Mouse (Mus musculus): ENCODE data around the gene 4933427D14Rik.
"Not testable (repeated sequence)": the region's sequence is repeated elsewhere in the genome, so short reads cannot be mapped to it uniquely, and the experiment has no call there.

Gene 4933427D14Rik

GRCm38 (mm10) chr11:72205256-72205655 is 2.0 kb downstream of the 4933427D14Rik start:
- DNase-seq (ENCODE audit: extremely low read depth, insufficient read length, low spot score), result no peak

- no peak for DNase-seq (ENCODE audit: extremely low read depth, insufficient read length, low spot score)
These were observed 3.8 kb downstream of the 4933427D14Rik start for GRCm38 (mm10) chr11:72203440-72203839.

GRCm38 (mm10) chr11:72196506-72196905 is 10.8 kb downstream of the 4933427D14Rik start:
- DNase-seq (ENCODE audit: extremely low read depth, insufficient read length, low spot score), result no peak

- no peak for DNase-seq (ENCODE audit: extremely low read depth, insufficient read length, low spot score)
These were observed 13.0 kb downstream of the 4933427D14Rik start for GRCm38 (mm10) chr11:72194259-72194658.

GRCm38 (mm10) chr11:72190857-72191256 is 16.4 kb downstream of the 4933427D14Rik start:
- DNase-seq (ENCODE audit: extremely low read depth, insufficient read length, low spot score), result no peak

- no peak for DNase-seq (ENCODE audit: extremely low read depth, insufficient read length, low spot score)
These were observed 23.0 kb downstream of the 4933427D14Rik start for GRCm38 (mm10) chr11:72184252-72184651.

GRCm38 (mm10) chr11:72181136-72181535 is 26.1 kb downstream of the 4933427D14Rik start:
- no peak for DNase-seq (ENCODE audit: extremely low read depth, insufficient read length, low spot score)

GRCm38 (mm10) chr11:72180556-72180955 is 26.7 kb downstream of the 4933427D14Rik start:
- no peak for DNase-seq (ENCODE audit: extremely low read depth, insufficient read length, low spot score)

GRCm38 (mm10) chr11:72176553-72176952 is 30.7 kb downstream of the 4933427D14Rik start:
- DNase-seq (ENCODE audit: extremely low read depth, insufficient read length, low spot score), result no peak

GRCm38 (mm10) chr11:72175966-72176365 is 31.3 kb downstream of the 4933427D14Rik start:
- no peak for DNase-seq (ENCODE audit: extremely low read depth, insufficient read length, low spot score)

- DNase-seq (ENCODE audit: extremely low read depth, insufficient read length, low spot score), result no peak
These were observed 32.5 kb downstream of the 4933427D14Rik start for GRCm38 (mm10) chr11:72174721-72175120.

GRCm38 (mm10) chr11:72173506-72173905 is 33.8 kb downstream of the 4933427D14Rik start:
- no peak for DNase-seq (ENCODE audit: extremely low read depth, insufficient read length, low spot score)

GRCm38 (mm10) chr11:72171906-72172305 is 35.4 kb downstream of the 4933427D14Rik start:
- DNase-seq (ENCODE audit: extremely low read depth, insufficient read length, low spot score), result not testable (repeated sequence)

GRCm38 (mm10) chr11:72169871-72170270 is 37.4 kb downstream of the 4933427D14Rik start:
- no peak for DNase-seq (ENCODE audit: extremely low read depth, insufficient read length, low spot score)

GRCm38 (mm10) chr11:72163198-72163597 is 44.1 kb downstream of the 4933427D14Rik start:
- DNase-seq (ENCODE audit: extremely low read depth, insufficient read length, low spot score), result no peak

GRCm38 (mm10) chr11:72156624-72157023 is 50.6 kb downstream of the 4933427D14Rik start:
- no peak for DNase-seq (ENCODE audit: extremely low read depth, insufficient read length, low spot score)

- DNase-seq (ENCODE audit: extremely low read depth, insufficient read length, low spot score), result no peak
These were observed 51.3 kb downstream of the 4933427D14Rik start for GRCm38 (mm10) chr11:72155981-72156428.

GRCm38 (mm10) chr11:72155186-72155980 is 51.9 kb downstream of the 4933427D14Rik start:
- no peak for DNase-seq (ENCODE audit: extremely low read depth, insufficient read length, low spot score)

GRCm38 (mm10) chr11:72153122-72153862 is 54.0 kb downstream of the 4933427D14Rik start:
- DNase-seq (ENCODE audit: extremely low read depth, insufficient read length, low spot score), result no peak

GRCm38 (mm10) chr11:72151120-72151519 is 56.1 kb downstream of the 4933427D14Rik start:
- no peak for DNase-seq (ENCODE audit: extremely low read depth, insufficient read length, low spot score)

GRCm38 (mm10) chr11:72147910-72148309 is 59.3 kb downstream of the 4933427D14Rik start:
- no peak for DNase-seq (ENCODE audit: extremely low read depth, insufficient read length, low spot score)

GRCm38 (mm10) chr11:72145877-72146248 is 61.4 kb downstream of the 4933427D14Rik start:
- no peak for DNase-seq (ENCODE audit: extremely low read depth, insufficient read length, low spot score)

Measured in 3134 (cell line).